Mouse (Mus musculus): ENCODE data around the gene Pbxip1.
"Not testable (repeated sequence)": the region's sequence is repeated elsewhere in the genome, so short reads cannot be mapped to it uniquely, and the experiment has no call there.

Pbxip1 gene

GRCm38 (mm10) chr3:89408448-89408847, 28.1 kb upstream of the Pbxip1 start:
- in situ Hi-C loops (cut with MboI, MseI), result no loop called here

DNA sequence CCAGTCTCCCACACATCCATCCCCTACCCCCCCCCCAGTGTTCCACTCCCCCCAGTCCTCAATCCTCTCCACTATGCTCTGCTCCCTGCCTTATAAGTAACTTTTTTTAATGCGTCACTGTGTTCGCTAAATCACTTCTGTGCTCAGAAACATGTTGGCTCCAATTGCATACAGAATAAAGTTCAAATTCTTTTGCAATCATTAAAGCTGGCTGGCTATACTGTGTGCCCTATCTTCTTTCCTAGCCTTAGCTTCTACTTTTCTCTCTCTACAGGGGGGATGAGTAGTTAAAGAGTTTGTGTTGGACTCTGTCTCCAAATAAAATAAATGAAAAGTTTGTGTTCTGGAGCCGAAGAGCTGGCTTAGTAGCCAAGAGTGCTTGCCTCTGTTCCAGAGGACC, 26.8 kb upstream of the Pbxip1 start:
- in situ Hi-C loops (cut with MboI, MseI), result no loop called here

DNA sequence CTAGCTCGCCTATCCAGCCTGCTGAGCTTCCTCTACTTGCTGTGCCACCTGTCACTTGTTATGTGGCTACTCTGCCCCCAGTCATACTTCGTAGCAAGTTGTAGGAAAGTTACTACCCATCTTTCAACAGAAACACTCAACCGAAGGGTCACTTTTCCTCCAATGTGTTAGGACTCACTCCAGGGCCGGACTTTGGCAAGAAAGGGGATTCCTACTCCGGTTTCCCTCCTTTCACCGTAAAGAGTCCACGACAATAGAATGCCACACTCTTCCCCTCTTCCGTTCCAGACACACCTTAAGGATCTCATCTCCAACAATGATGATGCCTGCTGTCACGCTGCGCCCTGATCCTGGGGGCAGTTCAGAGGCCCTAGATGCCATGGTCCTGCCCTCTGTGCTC, 25.6 kb upstream of the Pbxip1 start:
- in situ Hi-C loops (cut with MboI, MseI), result no loop called here

- in situ Hi-C loops (cut with MboI, MseI), result no loop called here
These were observed 24.8 kb upstream of the Pbxip1 start, which contains the start of gene Flad1 for GRCm38 (mm10) chr3:89411490-89412393. TSS of gene Flad1 (minus strand) at chr3:89411870.

GRCm38 (mm10) chr3:89416158-89416557, 20.3 kb upstream of the Pbxip1 start:
- in situ Hi-C loops (cut with MboI, MseI), result no loop called here

DNA sequence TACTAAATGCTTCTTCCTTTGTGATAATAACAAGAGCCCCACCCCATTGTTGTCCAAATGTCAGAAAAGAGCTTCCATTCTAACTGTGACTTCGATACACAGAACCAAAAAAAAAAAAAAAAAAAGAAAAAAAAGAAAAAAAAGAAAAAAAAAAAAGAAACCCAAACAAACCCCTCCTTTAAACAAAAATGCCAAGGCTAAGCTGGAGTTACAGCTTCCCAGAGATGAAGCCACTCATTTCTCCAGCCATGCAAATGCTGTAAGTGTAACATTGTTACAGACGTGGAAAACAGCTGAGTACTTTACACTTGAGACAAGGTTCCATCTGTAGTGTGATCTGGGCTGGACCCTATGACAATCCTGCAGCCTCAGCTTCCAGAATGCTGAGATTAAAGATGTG, 19.4 kb upstream of the Pbxip1 start:
- in situ Hi-C loops (cut with MboI, MseI), result no loop called here

DNA sequence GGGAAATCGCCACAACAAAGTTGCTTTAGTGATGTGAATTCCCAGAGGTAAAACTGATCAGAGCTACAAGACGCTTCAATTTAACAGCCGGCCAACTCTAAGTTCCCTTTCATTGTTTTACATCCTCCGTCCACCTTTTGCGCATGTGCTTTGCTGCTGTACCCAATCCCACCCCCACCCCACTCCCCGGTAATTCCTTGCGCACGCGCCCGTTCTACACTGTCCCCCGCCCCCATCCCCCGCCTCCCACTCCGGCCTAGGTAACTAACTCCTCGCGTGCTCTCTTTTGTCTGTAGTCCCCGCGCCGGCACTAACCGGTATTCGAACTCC, 18.7 kb upstream of the Pbxip1 start:
- in situ Hi-C loops (cut with MboI, MseI), result no loop called here

DNA sequence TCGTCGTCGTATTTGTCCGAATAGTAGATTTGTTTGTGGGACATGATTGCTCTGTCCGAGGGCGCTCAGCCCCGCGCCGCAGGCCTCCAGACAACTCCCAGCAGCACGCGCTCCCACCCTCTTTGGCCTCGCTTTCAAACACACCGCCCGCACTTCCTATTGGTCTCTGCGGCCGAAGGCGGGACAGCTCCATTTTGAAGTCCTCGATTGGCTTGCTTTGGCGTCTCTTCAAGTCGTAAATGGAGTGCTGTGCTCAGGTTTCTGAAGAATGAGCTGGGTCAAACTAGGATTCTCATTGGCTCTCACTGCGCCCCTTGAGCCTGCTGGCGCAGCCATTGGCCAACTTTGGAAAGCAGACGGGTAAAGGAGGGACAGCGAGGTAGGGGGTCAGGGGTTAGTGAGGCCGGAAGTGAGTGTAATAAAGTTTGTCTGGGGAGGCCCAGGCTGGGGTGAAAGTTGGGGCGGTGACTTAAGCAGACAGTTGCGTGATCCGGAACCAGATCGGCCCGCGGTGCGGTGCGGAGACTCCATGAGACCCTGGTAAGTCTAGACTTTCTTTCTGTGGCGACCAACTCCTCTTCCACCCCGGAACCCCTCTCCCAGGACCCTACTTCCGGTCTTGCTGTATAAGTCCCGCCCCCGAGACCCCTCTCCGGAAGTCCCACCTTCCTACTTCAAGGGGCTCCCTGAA, 18.2 kb upstream of the Pbxip1 start, which contains the start of the genes Cks1b and Shc1:
TSS of gene Cks1b (minus strand) at position 214 of the 691 bp plus-strand sequence.
TSS of gene Shc1 (plus strand) at position 274 of the 691 bp plus-strand sequence.
- in situ Hi-C loops (cut with MboI, MseI), result no loop called here

DNA sequence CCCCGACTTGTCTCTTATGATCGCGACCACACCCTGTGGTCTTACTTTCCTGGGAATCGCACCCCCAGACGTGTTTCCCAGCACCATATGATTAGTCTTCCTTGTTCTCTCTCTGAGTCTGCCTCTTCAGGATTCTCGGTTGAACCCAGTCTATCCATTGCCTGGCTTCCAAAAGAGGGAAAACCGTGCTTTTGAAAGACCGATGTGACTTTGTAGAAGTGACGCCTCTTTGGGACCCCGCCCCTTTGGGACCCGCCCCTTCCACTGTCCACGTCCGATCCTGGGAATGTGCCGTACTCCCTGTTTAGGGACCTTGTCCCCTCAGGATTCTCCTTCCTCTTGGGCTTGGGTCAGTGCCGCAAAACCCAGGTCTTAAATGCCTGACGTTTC, 17.6 kb upstream of the Pbxip1 start:
- in situ Hi-C loops (cut with MboI, MseI), result no loop called here

GRCm38 (mm10) chr3:89419571-89419970, 16.9 kb upstream of the Pbxip1 start:
- in situ Hi-C loops (cut with MboI, MseI), result no loop called here

GRCm38 (mm10) chr3:89419981-89420380, 16.5 kb upstream of the Pbxip1 start:
- in situ Hi-C loops (cut with MboI, MseI), result no loop called here

GRCm38 (mm10) chr3:89420421-89420820, 16.1 kb upstream of the Pbxip1 start:
- in situ Hi-C loops (cut with MboI, MseI), result no loop called here

- in situ Hi-C loops (cut with MboI, MseI), result no loop called here
These were observed 15.3 kb upstream of the Pbxip1 start for GRCm38 (mm10) chr3:89421002-89421774.

- in situ Hi-C loops (cut with MboI, MseI), result no loop called here
These were observed 14.6 kb upstream of the Pbxip1 start for GRCm38 (mm10) chr3:89421810-89422473.

- in situ Hi-C loops (cut with MboI, MseI), result no loop called here
These were observed 13.8 kb upstream of the Pbxip1 start for GRCm38 (mm10) chr3:89422556-89423205.

GRCm38 (mm10) chr3:89424416-89425140, 11.9 kb upstream of the Pbxip1 start:
- in situ Hi-C loops (cut with MboI, MseI), result no loop called here

DNA sequence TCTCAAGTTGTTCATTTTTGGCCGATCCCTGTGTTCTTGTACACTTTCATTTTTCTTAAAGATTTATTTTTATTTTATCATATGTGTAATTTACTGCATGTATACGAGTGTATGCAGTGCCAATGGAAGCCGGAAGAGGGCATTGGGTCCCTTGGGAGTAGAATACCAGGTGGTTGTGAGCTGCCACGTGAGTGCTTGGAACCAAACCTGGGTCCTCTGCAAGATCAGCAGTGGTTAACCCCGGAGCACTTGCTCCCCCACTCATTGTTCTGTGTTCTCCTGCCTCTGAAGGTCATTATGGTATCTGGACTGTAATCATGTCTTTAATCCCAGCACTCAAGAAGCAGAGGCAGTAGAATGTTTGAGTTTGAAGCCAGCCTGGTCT, 11.4 kb upstream of the Pbxip1 start:
- in situ Hi-C loops (cut with MboI, MseI), result no loop called here

GRCm38 (mm10) chr3:89425876-89426275, 10.6 kb upstream of the Pbxip1 start:
- in situ Hi-C loops (cut with MboI, MseI), result no loop called here

DNA sequence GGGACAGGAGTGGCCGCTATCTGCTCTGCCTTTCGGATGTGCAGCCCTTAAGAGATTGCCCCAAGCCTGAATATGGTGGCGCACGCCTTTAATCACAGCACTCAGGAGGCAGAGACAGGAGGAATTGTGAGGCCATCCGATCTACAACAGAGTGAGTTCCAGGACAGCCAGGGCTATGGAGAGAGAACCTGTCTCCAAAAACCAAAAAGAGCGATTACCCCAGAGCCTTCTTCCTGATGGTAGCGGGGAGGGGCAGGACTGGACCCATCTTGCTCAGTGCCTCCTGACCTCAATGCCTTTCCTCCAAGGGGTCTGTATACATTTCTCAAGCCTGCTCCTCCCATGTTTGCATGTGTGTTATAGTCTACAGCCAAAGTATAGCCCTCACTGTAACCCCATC, 7.5 kb upstream of the Pbxip1 start:
- in situ Hi-C loops (cut with MboI, MseI), result not testable (repeated sequence)

Measured in regulatory T cell (primary cell).